Comparison of ENCODE assay signal across 8 mouse cellular contexts in genomic region chr2:151575119-151575698, GRCm38 (mm10). TPM values are rescaled to one million over a fixed set of nuclear protein-coding genes. Genes with fewer than 3 reads are reported as not detected.
DNase-seq lines count a peak whose midpoint lies in the region; ATAC-seq and TF ChIP-seq lines count a peak whose summit lies in the region.

No protein-coding gene starts in this region.

- H3K27ac ChIP-seq in forebrain, embryonic 10.5 days, result peak overlapping the region; percentile 84
- peak overlapping the region; percentile 94 for H3K27ac ChIP-seq in hindbrain, embryonic 15.5 days (replicated peaks)
- H3K27ac ChIP-seq in liver, embryonic 14.5 days, result no peak overlapping the region
- H3K27ac ChIP-seq in neural tube, embryonic 12.5 days, result no peak overlapping the region

- WGBS in forebrain, embryonic 10.5 days, result 23% methylated on average over 7 of the region's 7 CpGs
- 21% methylated on average over 7 of the region's 7 CpGs for WGBS in hindbrain, embryonic 15.5 days
- WGBS in liver, embryonic 14.5 days (ENCODE audit: insufficient replicate concordance), result 23% methylated on average over 7 of the region's 7 CpGs
- WGBS in neural tube, embryonic 12.5 days, result 25% methylated on average over 7 of the region's 7 CpGs

- H3K4me2 ChIP-seq in hindbrain, embryonic 15.5 days, result peak overlapping the region; percentile 92
- peak overlapping the region; percentile 73 for H3K4me2 ChIP-seq in liver, embryonic 14.5 days (ENCODE audit: low read depth)
- H3K4me2 ChIP-seq in neural tube, embryonic 12.5 days (replicated peaks), result peak overlapping the region; percentile 74

- peak; percentile 27; the same call in 1 of the 2 replicates for TF ChIP-seq CTCF in brain, embryonic 14.5 days (IDR thresholded peaks at IDR 0.05; ENCODE audit: borderline replicate concordance, extremely low read depth, insufficient read depth, insufficient read length)
- TF ChIP-seq CTCF in liver, embryonic 14.5 days (IDR thresholded peaks at IDR 0.05; ENCODE audit: low read depth), result peak; percentile 25; the same call in 1 of the 2 replicates

- no peak for TF ChIP-seq POLR2A in brain, embryonic 14.5 days (IDR thresholded peaks at IDR 0.05; ENCODE audit: borderline replicate concordance, extremely low read depth, insufficient read depth, insufficient read length, poor library complexity, severe bottlenecking)

- peak; percentile 38 for DNase-seq in adrenal gland, adult 2 months
- DNase-seq in adrenal gland, postnatal 4 days (ENCODE audit: low spot score in 2 of 2), result no peak
- DNase-seq in brain, embryonic 14.5 days (ENCODE audit: low read depth), result peak; percentile 73
- no peak for DNase-seq in forebrain, embryonic 10.5 days (ENCODE audit: extremely low spot score, low spot score)
- DNase-seq in liver, embryonic 14.5 days (ENCODE audit: low read depth in 3 of 3, low spot score in 3 of 3), result no peak
- no peak for DNase-seq in gastrocnemius, postnatal 25 days

- peak overlapping the region; percentile 54 for H3K4me3 ChIP-seq in forebrain, embryonic 10.5 days
- H3K4me3 ChIP-seq in hindbrain, embryonic 15.5 days, result peak overlapping the region; percentile 51
- H3K4me3 ChIP-seq in liver, embryonic 14.5 days (ENCODE audit: insufficient read depth in 1 of 2, low read depth in 2 of 2, low read length in 2 of 2), result peak overlapping the region; percentile 47 to 49; a peak in 3 of 4 replicates
- H3K4me3 ChIP-seq in neural tube, embryonic 12.5 days, result peak overlapping the region; percentile 38

- H3K27me3 ChIP-seq in forebrain, embryonic 10.5 days (ENCODE audit: poor library complexity, severe bottlenecking), result peaks cover 19% of the 10 kb centered on the region
- H3K27me3 ChIP-seq in hindbrain, embryonic 15.5 days, result no peaks in the 10 kb centered on the region
- no peaks in the 10 kb centered on the region; the same call in none of the 2 replicates for H3K27me3 ChIP-seq in liver, embryonic 14.5 days (ENCODE audit: control insufficient read depth, insufficient read depth, low read length)
- H3K27me3 ChIP-seq in neural tube, embryonic 12.5 days (replicated peaks), result no peaks in the 10 kb centered on the region

- H3K36me3 ChIP-seq in forebrain, embryonic 10.5 days (replicated peaks), result no peaks in the 10 kb centered on the region
- no peaks in the 10 kb centered on the region for H3K36me3 ChIP-seq in hindbrain, embryonic 15.5 days
- H3K36me3 ChIP-seq in liver, embryonic 14.5 days (replicated peaks; ENCODE audit: control insufficient read depth, insufficient read depth, low read depth), result no peaks in the 10 kb centered on the region
- no peaks in the 10 kb centered on the region for H3K36me3 ChIP-seq in neural tube, embryonic 12.5 days

- peaks cover 18% of the 10 kb centered on the region for H3K4me1 ChIP-seq in forebrain, embryonic 10.5 days
- H3K4me1 ChIP-seq in hindbrain, embryonic 15.5 days (replicated peaks), result peaks cover 16% of the 10 kb centered on the region
- peaks cover 0 to 7% of the 10 kb centered on the region in 2 experiments; a peak in 2 of 4 replicates for H3K4me1 ChIP-seq in liver, embryonic 14.5 days (replicated peaks; ENCODE audit: control insufficient read depth in 2 of 2, insufficient read depth in 2 of 2, low read length in 1 of 2)
- peaks cover 11% of the 10 kb centered on the region for H3K4me1 ChIP-seq in neural tube, embryonic 12.5 days

- no peak for TF ChIP-seq EP300 in liver, embryonic 14.5 days (IDR thresholded peaks at IDR 0.05; ENCODE audit: low read depth)

- peak overlapping the region; percentile 71 for H3K9ac ChIP-seq in hindbrain, embryonic 15.5 days
- H3K9ac ChIP-seq in liver, embryonic 14.5 days (replicated peaks), result no peak overlapping the region
- H3K9ac ChIP-seq in neural tube, embryonic 12.5 days, result peak overlapping the region; percentile 42; the same call in 1 of the 2 replicates

- peak; percentile 2 for ATAC-seq in hindbrain, embryonic 15.5 days (ENCODE audit: low FRiP score, low read depth)
- no peak for ATAC-seq in liver, embryonic 14.5 days (ENCODE audit: insufficient read depth)
- peak; percentile 26; the same call in 1 of the 2 replicates for ATAC-seq in neural tube, embryonic 12.5 days (ENCODE audit: low FRiP score, low read depth)

- no peaks in the 10 kb centered on the region for H3K9me3 ChIP-seq in forebrain, embryonic 10.5 days
- H3K9me3 ChIP-seq in hindbrain, embryonic 15.5 days, result no peaks in the 10 kb centered on the region
- H3K9me3 ChIP-seq in liver, embryonic 14.5 days (ENCODE audit: control insufficient read depth, low read length), result no peaks in the 10 kb centered on the region
- H3K9me3 ChIP-seq in neural tube, embryonic 12.5 days, result no peaks in the 10 kb centered on the region

RNA-seq across cellular contexts. Expression of gene Sdcbp2, which starts 2.8 kb away (rescaled TPM):
- 1 to 10 TPM in 1 of 2 experiments, under 1 TPM in 1; 0.81 to 1.2 TPM for total RNA-seq in adrenal gland, adult 2 months (2021)
- 0.47 and 0.57 TPM in 2 replicates for polyA plus RNA-seq in adrenal gland, adult 2 months (2012; rRNA removed)
- total RNA-seq in adrenal gland, postnatal 4 days (2021), result 1 to 10 TPM; 1.9 to 2.5 TPM
- polyA plus RNA-seq in brain, embryonic 14.5 days (2012; rRNA removed), result 1.1 TPM in 2 replicates
- 0.43 and 0.79 TPM in 2 replicates for polyA plus RNA-seq in forebrain, embryonic 10.5 days (2016; fragmentation: Nextera tagmentation; extraction: Ambion mirVana)
- 0.71 and 0.73 TPM in 2 replicates for polyA plus RNA-seq in hindbrain, embryonic 15.5 days (2015; fragmentation: Nextera tagmentation; extraction: Ambion mirVana)
- polyA plus RNA-seq in liver, embryonic 14.5 days (2012; rRNA removed), result 0.22 and 0.29 TPM in 2 replicates
- polyA plus RNA-seq in liver, embryonic 14.5 days (2014; fragmentation: Nextera tagmentation; extraction: Ambion mirVana), result 0.06 and 0.13 TPM in 2 replicates
- 1.2 and 1.3 TPM in 2 replicates for polyA plus RNA-seq in neural tube, embryonic 12.5 days (2016; fragmentation: Nextera tagmentation; extraction: Ambion mirVana)
- under 1 TPM; 0.56 to 0.77 TPM for total RNA-seq in gastrocnemius, postnatal 25 days (2021)

RNA-seq across cellular contexts. Expression of gene Fkbp1a, which starts 32.9 kb away (rescaled TPM):
- 100 to 1,000 TPM; 226 to 292 TPM for total RNA-seq in adrenal gland, adult 2 months (2021)
- polyA plus RNA-seq in adrenal gland, adult 2 months (2012; rRNA removed), result 80.0 and 99.4 TPM in 2 replicates
- 100 to 1,000 TPM; 265 to 282 TPM for total RNA-seq in adrenal gland, postnatal 4 days (2021)
- polyA plus RNA-seq in brain, embryonic 14.5 days (2012; rRNA removed), result 174 and 216 TPM in 2 replicates
- 582 and 592 TPM in 2 replicates for polyA plus RNA-seq in forebrain, embryonic 10.5 days (2016; fragmentation: Nextera tagmentation; extraction: Ambion mirVana)
- polyA plus RNA-seq in hindbrain, embryonic 15.5 days (2015; fragmentation: Nextera tagmentation; extraction: Ambion mirVana), result 622 and 646 TPM in 2 replicates
- 30.5 and 36.5 TPM in 2 replicates for polyA plus RNA-seq in liver, embryonic 14.5 days (2012; rRNA removed)
- 128 and 140 TPM in 2 replicates for polyA plus RNA-seq in liver, embryonic 14.5 days (2014; fragmentation: Nextera tagmentation; extraction: Ambion mirVana)
- 604 and 611 TPM in 2 replicates for polyA plus RNA-seq in neural tube, embryonic 12.5 days (2016; fragmentation: Nextera tagmentation; extraction: Ambion mirVana)
- total RNA-seq in gastrocnemius, postnatal 25 days (2021), result 100 to 1,000 TPM; 164 to 182 TPM

RNA-seq across cellular contexts. Expression of gene Snph, which starts 57.2 kb away (rescaled TPM):
- total RNA-seq in adrenal gland, adult 2 months (2021), result 10 to 100 TPM; 11.5 to 19.6 TPM
- 5.2 and 10.2 TPM in 2 replicates for polyA plus RNA-seq in adrenal gland, adult 2 months (2012; rRNA removed)
- total RNA-seq in adrenal gland, postnatal 4 days (2021), result 1 to 10 TPM; 9.1 to 9.6 TPM
- 13.8 and 27.0 TPM in 2 replicates for polyA plus RNA-seq in brain, embryonic 14.5 days (2012; rRNA removed)
- 0.90 and 1.1 TPM in 2 replicates for polyA plus RNA-seq in forebrain, embryonic 10.5 days (2016; fragmentation: Nextera tagmentation; extraction: Ambion mirVana)
- 24.1 and 27.7 TPM in 2 replicates for polyA plus RNA-seq in hindbrain, embryonic 15.5 days (2015; fragmentation: Nextera tagmentation; extraction: Ambion mirVana)
- 0.01 and 0.02 TPM in 2 replicates for polyA plus RNA-seq in liver, embryonic 14.5 days (2012; rRNA removed)
- polyA plus RNA-seq in liver, embryonic 14.5 days (2014; fragmentation: Nextera tagmentation; extraction: Ambion mirVana), result not detected in 2 replicates
- 9.2 and 10.8 TPM in 2 replicates for polyA plus RNA-seq in neural tube, embryonic 12.5 days (2016; fragmentation: Nextera tagmentation; extraction: Ambion mirVana)
- total RNA-seq in gastrocnemius, postnatal 25 days (2021), result 10 to 100 TPM; 19.2 to 26.2 TPM

Comparison
In these comparisons a context has a peak if more than half of its experiments do, and no peak if none do; other contexts are left out.
1. DNase-seq: peak in adrenal gland, adult 2 months (single experiment) and brain, embryonic 14.5 days (single experiment); none in adrenal gland, postnatal 4 days (0 of 2), forebrain, embryonic 10.5 days (single experiment), liver, embryonic 14.5 days (0 of 3) and gastrocnemius, postnatal 25 days (single experiment).
2. H3K27ac ChIP-seq: peak in forebrain, embryonic 10.5 days (single experiment) and hindbrain, embryonic 15.5 days (single experiment); none in liver, embryonic 14.5 days (single experiment) and neural tube, embryonic 12.5 days (single experiment).
3. Peak in every context shown above with its lines, with median percentiles within 50 percentile points of each other: H3K4me3 ChIP-seq and H3K4me2 ChIP-seq.